Comparison of ENCODE assay signal across 23 mouse cellular contexts in genomic region chr17:12174221-12174620, GRCm38 (mm10). TPM values are rescaled to one million over a fixed set of nuclear protein-coding genes. Genes with fewer than 3 reads are reported as not detected.
A peak's percentile ranks its signal among the peaks of the same experiment; 100 is the strongest.
DNase-seq lines count a peak whose midpoint lies in the region; ATAC-seq lines count a peak whose summit lies in the region.
"Had no signal": no experiment of that assay in that cellular context is flagged by ENCODE, and none has a peak within 500 bp of the region (broad histone marks: within the 10 kb centered on the region; RNA-seq: fewer than 3 reads in every experiment).

No protein-coding gene starts in this region.

- H3K4me3 ChIP-seq in liver, embryonic 12.5 days, result no peak overlapping the region
- no peak overlapping the region for H3K4me3 ChIP-seq in forebrain, embryonic 15.5 days
- H3K4me3 ChIP-seq: embryonic facial prominence, embryonic 15.5 days; hindbrain, embryonic 13.5 days; lung, embryonic 15.5 days; stomach, embryonic 15.5 days had no signal

- no peak for ATAC-seq in liver, embryonic 12.5 days
- no peak for ATAC-seq in forebrain, embryonic 15.5 days (replicated peaks)
- ATAC-seq: CD4-positive, CD25-positive, alpha-beta regulatory T cell, adult 4 months; inflammation-experienced regulatory T-cells, adult 6 months; midbrain, embryonic 16.5 days had no signal

- 82% methylated on average over 5 of the region's 5 CpGs for WGBS in liver, embryonic 12.5 days (ENCODE audit: insufficient replicate concordance)
- WGBS in forebrain, embryonic 15.5 days, result 97% methylated on average over 5 of the region's 5 CpGs

- H3K27ac ChIP-seq in liver, embryonic 12.5 days, result peak overlapping the region; percentile 41
- H3K27ac ChIP-seq in forebrain, embryonic 15.5 days (replicated peaks), result no peak overlapping the region
- H3K27ac ChIP-seq: embryonic facial prominence, embryonic 15.5 days; hindbrain, embryonic 13.5 days; lung, embryonic 15.5 days; stomach, embryonic 15.5 days had no signal

- peaks cover 57% of the 10 kb centered on the region for H3K36me3 ChIP-seq in liver, embryonic 12.5 days
- no peaks in the 10 kb centered on the region for H3K36me3 ChIP-seq in splenic B cell, adult 2 months (ENCODE audit: control insufficient read depth, insufficient read depth, low read length, poor library complexity, severe bottlenecking)
- H3K36me3 ChIP-seq in forebrain, embryonic 15.5 days, result no peaks in the 10 kb centered on the region
- H3K36me3 ChIP-seq: stomach, embryonic 15.5 days had no signal

- no peaks in the 10 kb centered on the region; the same call in none of the 2 replicates for H3K9me3 ChIP-seq in liver, embryonic 12.5 days (replicated peaks)
- H3K9me3 ChIP-seq in forebrain, embryonic 15.5 days, result 0 out of 2 replicates have a peak, but pooled peaks cover 2% of the 10 kb centered on the region
- H3K9me3 ChIP-seq: stomach, embryonic 15.5 days had no signal

- DNase-seq in liver, result no peak
- peak; percentile 59 to 63 for DNase-seq in spleen, postnatal 36 days (ENCODE audit: low spot score in 2 of 2)
- DNase-seq in spleen, postnatal 14 days (ENCODE audit: low spot score in 2 of 2), result no peak
- peak; percentile 46 to 54 for DNase-seq in lung, postnatal 4 days
- peak; percentile 67 for DNase-seq in splenic B cell, adult 2 months (ENCODE audit: low read depth, low spot score)
- no peak for DNase-seq in testis, postnatal 10 days (ENCODE audit: low spot score)
- DNase-seq: cerebellum, adult 18-20 months; cerebellum, postnatal 25 days; gastrocnemius, postnatal 14 days; heart, adult 18-20 months; kidney, adult 18-20 months; kidney, postnatal 4 days; thymus, adult 18-20 months; thymus, postnatal 36 days had no signal

- H3K9ac ChIP-seq in liver, embryonic 12.5 days, result no peak overlapping the region
- no peak overlapping the region for H3K9ac ChIP-seq in forebrain, embryonic 15.5 days (replicated peaks)
- H3K9ac ChIP-seq: embryonic facial prominence, embryonic 15.5 days; hindbrain, embryonic 13.5 days; lung, embryonic 15.5 days; stomach, embryonic 15.5 days had no signal

- no peaks in the 10 kb centered on the region for H3K27me3 ChIP-seq in liver, embryonic 12.5 days (replicated peaks)
- H3K27me3 ChIP-seq in splenic B cell, adult 2 months (ENCODE audit: control insufficient read depth, insufficient read depth, low read length, poor library complexity, severe bottlenecking), result no peaks in the 10 kb centered on the region
- no peaks in the 10 kb centered on the region for H3K27me3 ChIP-seq in forebrain, embryonic 15.5 days
- H3K27me3 ChIP-seq: embryonic facial prominence, embryonic 15.5 days; hindbrain, embryonic 13.5 days; lung, embryonic 15.5 days; stomach, embryonic 15.5 days had no signal

- peaks cover 64% of the 10 kb centered on the region for H3K4me1 ChIP-seq in liver, embryonic 12.5 days
- peaks cover 14% of the 10 kb centered on the region for H3K4me1 ChIP-seq in forebrain, embryonic 15.5 days

- H3K4me2 ChIP-seq in liver, embryonic 12.5 days, result no peak overlapping the region
- H3K4me2 ChIP-seq in forebrain, embryonic 15.5 days (replicated peaks), result no peak overlapping the region
- H3K4me2 ChIP-seq: embryonic facial prominence, embryonic 15.5 days; hindbrain, embryonic 13.5 days; lung, embryonic 15.5 days; stomach, embryonic 15.5 days had no signal

RNA-seq across cellular contexts. Expression of gene Agpat4, which starts 55.7 kb away (rescaled TPM):
- 31.6 and 35.2 TPM in 2 replicates for polyA plus RNA-seq in liver, embryonic 12.5 days (2016; fragmentation: Nextera tagmentation; extraction: Ambion mirVana)
- 53.6 and 54.7 TPM in 2 replicates for polyA plus RNA-seq in forebrain, embryonic 15.5 days (2015; fragmentation: Nextera tagmentation; extraction: Ambion mirVana)

Comparison
In these comparisons a context has a peak if more than half of its experiments do, and no peak if none do; other contexts are left out.
1. DNase-seq: peak in spleen, postnatal 36 days (2 of 2), lung, postnatal 4 days (2 of 2) and splenic B cell, adult 2 months (single experiment); none in liver (single experiment), spleen, postnatal 14 days (0 of 2) and testis, postnatal 10 days (single experiment).